Mouse (Mus musculus): Measurements from ENCODE around the gene Ndufs5.

Gene Ndufs5
- long read RNA-seq, experiment 1, transcript Ndufs5-201 (3 exons, 525 nt), result major isoform, 205 of 211 reads
- long read RNA-seq, experiment 1, partial matches to known transcripts, result 0 of 211 reads
- long read RNA-seq, experiment 1, other reads (novel, unspliced or antisense), result 2 of 211 reads
- long read RNA-seq, experiment 2, transcript Ndufs5-201 (3 exons, 525 nt), result major isoform, 241 of 244 reads
- long read RNA-seq, experiment 2, partial matches to known transcripts, result 0 of 244 reads
- long read RNA-seq, experiment 2, other reads (novel, unspliced or antisense), result 1 of 244 reads

DNA sequence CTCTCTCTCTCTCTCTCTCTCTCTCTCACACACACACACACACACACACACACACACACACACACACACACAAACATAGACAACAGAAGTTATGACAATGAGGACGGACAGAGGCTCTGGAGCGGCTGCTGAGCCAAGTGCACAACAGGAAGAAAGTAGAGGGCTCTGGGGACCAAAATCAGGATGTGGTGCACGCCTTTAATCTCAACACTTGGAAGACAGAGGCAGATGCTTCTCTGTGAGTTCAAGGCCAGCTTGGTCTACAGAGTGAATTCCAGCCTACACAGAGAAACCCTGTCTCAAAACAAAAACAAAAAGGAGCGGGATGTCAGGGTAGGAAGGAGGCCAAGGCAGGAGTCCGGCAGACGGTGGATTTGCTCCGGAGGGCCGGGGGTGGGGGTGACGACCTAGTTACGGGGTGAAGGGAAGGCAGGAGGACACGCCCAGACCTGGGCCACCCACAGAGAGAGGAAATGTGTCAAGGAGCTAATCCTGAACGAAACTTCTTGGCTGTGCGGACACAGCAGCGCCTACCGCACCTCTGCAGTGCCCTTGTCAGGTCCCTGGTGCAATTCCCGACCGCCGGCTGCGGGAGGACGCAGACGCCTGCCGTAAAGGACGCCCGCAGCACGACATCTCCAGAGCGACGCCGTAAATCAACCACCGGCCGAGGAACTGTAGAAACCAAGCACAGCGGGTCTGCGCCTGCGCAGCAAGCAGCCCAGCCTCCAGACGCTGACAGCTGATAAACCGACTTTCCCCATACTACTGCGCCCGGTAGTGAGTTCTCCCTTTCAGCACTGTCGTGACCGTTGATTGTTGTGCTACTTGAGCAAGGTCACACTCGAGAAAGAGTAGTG lies at the start of gene Ndufs5:
Ndufs5 (minus strand) TSS at position 629 of the 860 bp plus-strand sequence.
- intact Hi-C loops (cut with DNase I), result no loop called here

DNA sequence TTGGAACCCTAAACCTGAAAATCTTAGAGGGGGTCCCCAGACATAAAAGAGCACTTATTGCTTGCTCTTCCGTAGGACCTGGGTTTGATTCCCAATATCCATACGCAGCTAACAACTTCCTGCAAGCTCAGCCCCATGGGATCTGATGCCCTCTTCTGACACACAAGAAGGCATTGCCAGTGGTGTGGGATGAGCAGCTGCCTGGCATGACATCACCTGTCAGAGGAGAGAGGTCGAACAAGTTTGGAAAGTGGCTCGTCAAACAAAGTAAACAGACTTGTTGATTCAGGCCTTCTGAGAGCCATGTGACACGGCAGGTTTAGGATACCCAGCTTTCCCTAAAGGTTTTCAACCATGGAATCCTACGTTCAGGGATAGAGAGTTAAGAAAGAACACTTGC lies 47.1 kb upstream of the Ndufs5 start:
- intact Hi-C loops (cut with DNase I), result no loop called here

DNA sequence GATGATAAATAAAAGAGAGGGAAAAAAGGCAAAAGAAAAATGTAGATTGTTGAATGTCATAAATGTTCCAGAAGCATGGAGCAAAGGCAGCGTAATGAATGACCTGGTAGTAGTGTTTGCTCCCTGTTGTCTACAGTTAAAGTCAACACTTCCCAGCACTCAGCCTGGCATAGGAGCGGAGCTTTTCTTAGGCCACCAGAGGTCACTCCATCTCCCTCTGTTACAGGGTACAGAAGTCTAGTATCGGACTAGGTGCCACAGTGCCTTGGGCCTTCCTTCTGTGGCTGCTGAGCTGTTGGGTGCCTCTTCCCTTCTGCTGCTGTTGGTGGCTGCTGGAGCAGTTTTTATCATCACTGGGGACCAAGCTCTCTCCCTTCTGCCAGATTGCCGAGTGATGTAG lies 40.3 kb upstream of the Ndufs5 start:
- intact Hi-C loops (cut with DNase I), result loop anchor here (5.0 kb wide), 1 partner anchor 139 kb away; no protein-coding TSS in a partner anchor

DNA sequence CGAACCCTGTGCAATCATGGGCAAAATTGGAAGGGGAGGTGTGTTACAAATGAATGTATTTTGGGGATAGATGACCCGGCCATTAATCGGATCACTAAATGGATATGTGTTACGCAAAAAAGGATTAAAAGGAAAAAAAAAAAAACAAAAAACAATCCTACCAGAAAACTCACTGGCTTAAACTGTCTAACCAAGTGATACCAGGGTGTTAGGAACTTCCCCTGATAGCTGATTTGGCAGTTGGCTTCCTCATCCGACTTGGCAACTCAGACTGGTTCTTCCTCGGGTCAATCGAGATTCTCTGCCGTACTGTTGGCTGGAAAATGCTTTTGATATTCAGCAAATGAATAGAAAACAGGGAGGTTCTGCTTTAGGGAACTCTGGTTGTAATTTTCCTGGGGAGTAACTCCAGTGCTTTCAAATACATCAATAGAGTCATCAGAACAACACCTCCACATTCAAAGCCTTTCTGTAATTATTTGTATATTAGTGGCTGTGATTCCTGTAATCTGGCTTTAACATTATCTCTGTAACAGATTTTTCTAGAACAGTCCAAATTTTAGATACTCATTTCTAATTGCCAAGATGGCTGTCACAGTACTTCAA lies 32.8 kb upstream of the Ndufs5 start:
- intact Hi-C loops (cut with DNase I), result no loop called here

DNA sequence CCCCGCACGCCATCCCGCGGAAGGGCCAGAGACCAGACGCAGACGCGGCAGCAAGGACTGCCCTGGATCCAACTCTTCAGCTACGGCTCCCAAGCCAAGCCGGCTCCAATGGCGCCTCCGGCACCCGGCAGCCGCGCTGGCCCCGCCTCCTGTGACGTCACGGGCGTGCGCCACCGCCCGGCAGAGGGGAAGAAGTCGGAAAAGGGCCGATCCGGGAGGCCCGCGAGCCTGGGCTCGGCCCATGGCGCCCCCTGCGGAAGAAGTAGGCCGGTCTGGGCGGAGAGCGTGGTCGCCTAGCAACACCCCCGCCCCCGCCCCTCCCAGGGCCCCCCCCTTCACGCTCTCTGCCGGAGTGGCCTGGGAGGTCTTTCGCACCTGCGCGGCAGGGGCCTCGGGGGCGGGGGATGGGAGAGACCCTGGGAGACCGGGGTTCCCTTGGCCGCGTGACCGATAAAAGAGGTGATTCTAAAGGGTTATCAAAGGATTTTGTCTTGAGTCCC lies 32.2 kb upstream of the Ndufs5 start, which contains the start of gene Akirin1:
Akirin1 (minus strand) TSS at position 194 of the 500 bp plus-strand sequence.
- intact Hi-C loops (cut with DNase I), result no loop called here

DNA sequence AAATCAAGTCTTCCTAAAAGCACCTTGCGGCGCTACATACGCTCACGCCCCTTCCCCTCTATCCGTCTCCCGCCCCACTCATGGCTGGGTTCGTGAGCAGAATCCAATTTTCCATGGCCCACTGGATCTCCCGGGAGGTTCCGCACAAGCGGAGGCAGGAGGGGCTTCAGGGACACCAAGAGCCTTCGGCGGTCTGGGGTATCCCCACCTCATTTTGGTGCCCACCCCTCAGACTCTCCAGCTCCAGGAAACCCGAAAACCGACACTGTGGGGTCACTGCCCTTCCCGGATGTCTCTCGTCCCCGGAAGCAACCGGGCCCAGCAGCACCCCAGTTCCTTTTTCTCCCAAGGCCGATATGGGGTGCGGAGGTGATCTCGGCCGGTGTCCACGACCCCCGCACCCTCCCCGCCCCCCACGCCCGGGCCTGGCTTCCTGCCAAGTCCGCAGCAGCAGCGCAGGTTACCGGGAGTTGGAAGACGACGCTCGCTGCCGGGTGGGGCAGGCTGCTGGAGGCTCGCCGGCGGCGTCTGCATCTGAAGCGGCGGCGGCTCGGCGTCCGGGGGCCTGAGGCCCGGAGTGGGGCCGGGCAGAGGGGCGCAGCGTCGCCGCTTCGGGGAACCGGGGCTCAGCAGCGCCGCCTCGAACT lies 31.6 kb upstream of the Ndufs5 start:
- intact Hi-C loops (cut with DNase I), result no loop called here

DNA sequence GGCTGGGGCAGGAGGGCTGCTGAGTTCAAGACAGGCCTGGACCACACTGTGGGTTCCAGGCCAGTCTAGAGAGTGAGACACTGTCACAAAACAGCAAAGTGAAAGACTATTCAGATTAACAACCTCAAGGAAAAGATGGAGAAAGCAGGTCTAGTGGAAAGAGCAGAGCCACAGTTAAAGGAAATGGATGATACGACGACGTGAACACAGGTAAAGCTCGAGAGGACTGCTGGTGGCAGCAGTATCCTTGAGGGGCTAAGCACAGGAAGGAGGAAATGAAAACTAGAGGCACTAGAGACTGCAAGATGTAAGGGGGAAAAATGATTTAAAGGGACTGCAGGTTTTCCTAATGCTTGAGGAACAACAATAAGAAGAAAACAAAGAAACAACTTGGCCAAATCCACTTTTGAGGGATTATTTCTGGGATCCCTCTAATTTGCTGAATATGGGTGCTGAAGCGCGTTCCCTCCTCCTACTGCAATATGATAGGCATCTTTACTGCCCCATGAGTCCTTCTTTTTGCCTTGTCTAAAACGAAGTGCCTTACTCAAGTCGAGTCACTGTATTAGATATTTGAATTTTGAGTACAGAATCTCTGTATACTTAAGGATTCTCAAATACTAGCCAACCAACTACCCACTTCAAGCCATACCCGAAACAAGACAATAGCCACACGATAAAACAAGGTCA lies 30.9 kb upstream of the Ndufs5 start:
- intact Hi-C loops (cut with DNase I), result no loop called here

DNA sequence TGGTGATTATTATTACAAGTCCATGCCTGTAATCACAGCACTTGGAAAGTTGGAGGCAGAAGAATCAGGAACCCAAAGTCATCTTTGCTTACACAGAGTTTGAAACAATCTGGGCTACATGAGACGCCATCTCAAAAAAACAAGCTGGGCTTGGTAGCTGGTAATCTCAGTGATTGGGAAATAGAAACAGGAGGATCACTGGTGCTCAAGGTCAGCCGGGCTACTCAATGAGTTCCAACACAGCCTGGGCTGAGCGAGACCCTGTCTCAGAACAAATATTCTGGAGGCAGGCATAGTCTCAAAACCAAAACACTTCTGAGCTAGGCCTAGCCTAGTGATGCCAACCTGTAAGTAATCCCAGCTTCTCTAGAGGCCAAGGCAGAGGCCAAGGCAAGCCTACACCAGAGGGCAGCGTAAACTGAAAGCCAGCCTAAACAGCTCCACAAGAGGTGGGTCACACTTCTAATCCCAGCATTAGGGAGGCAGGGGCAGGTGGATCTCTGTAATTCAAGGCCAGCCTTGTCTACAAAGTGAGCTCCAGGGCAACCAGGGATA lies 27.3 kb upstream of the Ndufs5 start:
- intact Hi-C loops (cut with DNase I), result no loop called here

DNA sequence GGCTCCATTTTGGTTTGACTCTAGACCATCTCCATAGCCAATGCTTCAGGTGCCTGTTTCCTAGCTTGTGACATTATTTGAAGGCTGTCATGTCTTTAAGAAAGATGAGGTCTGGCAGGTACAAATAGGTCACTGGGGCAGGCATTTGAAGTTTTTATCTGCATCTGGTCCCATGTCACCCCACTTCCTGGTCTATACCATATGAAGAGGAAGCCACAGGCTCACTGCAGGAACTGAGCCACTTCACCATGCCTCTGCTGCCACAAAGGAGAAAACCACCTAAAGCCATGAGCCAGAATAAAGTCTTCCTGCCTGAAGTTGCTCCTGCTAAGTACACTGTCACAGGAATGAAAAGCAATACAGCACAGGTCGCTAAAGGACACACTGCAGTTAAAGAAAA lies 24.9 kb upstream of the Ndufs5 start:
- intact Hi-C loops (cut with DNase I), result no loop called here

DNA sequence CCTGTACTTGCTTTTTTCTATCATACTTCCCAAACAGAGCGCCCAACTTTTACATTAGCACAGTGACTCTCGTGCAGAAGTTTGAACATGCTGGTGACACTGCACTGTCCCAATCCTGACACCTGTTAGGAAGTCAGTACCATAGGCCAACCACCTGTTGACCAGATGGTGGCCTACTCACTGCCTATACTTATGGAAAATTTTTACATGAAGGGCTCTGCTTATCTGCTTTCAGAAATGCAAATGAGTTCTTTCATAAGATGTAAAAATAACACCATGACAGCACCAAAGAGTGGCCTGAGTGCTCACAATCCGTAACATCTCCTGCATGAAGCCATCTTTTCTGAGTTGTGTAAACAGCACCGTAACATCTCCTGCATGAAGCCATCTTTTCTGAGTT lies 20.7 kb upstream of the Ndufs5 start:
- intact Hi-C loops (cut with DNase I), result no loop called here

DNA sequence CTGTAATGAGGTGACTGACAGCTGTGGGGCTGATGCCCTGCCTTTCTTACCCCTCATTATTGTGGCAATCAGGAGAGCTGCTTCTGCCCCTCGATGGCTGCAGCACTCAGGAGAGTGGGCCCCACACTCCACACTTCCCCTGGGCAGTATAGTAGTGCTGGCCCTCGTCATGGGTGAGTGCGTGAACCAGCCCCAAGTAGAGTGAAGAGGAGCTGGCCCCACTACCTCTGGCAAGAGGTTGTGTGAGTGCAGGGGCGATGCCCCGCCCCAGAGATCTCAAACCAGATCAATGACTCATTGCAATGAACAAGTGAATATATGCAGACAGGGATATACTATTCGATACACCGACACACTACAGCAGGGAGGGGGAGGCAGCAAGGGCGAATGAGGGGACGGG lies 15.5 kb upstream of the Ndufs5 start:
- intact Hi-C loops (cut with DNase I), result no loop called here

DNA sequence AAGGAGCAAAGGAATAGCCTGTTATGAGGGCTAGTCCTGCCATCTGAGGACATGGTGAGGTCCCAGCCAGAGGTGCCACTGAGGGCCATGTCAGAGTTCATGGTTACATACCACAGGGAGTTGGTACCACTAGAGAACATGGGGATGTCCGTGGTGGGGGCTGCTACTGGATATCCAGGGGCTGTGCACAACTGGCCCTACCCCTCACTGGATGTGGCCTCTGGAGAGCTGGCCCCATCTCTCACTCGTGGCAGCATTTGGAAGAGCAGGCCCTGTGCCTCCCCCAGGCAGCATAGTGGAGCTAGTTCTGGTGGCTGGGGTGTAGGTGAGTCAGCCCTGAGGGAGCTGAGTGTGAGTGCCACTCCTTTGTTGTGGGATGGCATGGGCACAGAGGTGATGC lies 14.9 kb upstream of the Ndufs5 start:
- intact Hi-C loops (cut with DNase I), result no loop called here

DNA sequence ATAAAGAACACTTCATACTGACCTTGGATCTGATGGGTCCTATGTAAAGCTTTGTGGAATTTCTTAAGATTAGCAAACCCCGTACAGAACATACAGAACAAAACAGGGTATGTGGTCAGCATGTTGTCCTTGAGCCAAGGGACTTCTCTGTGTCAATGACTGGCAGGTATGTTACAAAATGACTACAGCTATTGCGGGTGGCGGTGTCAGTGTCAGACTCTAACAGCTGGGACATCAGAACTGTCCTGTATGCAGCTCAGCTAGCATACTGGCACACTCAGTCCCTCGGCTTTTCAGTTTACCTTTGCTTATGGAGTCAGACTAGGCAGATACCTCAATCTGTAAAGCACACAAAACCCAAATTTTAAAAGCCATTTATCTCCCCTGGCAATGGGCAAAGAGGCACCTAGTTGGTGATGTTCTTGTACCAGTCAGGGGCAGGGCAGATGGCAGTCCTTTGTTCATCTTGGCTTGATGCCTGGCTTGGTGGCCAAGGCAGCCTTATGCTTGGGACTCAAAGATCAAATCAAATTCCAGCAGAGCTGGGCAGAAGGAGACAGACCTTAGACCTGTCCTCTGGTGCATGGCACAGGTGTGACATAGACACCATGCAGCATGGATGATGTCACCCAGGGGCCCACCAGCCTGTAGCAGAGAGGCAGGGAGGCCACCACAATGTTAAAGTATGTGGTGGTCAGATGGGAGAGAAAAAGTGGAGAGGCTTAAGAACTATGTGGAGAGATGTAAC lies 14.3 kb upstream of the Ndufs5 start:
- intact Hi-C loops (cut with DNase I), result no loop called here

DNA sequence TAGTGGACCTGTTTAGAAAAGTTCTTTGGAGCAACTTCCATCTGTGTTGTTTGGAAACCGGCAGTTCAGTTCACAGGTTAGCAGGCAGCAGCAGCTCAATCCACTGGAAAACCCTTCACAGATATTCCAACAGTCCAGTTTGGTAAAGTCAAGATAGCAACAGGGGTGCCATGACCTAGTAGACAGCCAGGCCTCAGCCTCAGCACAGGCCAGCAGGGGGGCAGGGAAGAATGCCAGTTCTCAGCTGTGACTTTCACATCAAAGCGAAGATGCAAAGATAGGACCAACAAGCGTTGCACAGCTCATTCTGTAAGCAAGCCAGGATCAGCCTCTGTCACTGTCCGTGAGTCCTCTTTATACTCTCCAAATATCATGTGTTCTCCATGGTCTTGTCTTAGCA lies 3.8 kb upstream of the Ndufs5 start:
- intact Hi-C loops (cut with DNase I), result no loop called here

DNA sequence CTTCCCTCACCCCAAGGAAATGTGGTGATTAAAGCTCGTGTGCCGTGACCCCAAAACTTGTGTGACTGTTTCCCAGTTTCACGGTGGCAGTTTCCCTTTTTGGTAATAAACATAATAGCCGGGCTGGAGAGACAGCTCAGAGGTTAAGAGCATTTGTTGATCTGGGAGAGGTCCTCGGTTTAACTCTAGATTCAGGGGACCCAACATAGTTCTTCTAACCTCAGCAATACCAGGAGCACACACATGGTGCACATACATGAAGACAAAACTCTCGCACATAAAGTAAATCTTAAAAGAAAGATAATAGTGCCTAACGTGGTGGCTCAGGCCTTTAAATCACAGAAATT lies 405 bp upstream of the Ndufs5 start:
- intact Hi-C loops (cut with DNase I), result no loop called here

DNA sequence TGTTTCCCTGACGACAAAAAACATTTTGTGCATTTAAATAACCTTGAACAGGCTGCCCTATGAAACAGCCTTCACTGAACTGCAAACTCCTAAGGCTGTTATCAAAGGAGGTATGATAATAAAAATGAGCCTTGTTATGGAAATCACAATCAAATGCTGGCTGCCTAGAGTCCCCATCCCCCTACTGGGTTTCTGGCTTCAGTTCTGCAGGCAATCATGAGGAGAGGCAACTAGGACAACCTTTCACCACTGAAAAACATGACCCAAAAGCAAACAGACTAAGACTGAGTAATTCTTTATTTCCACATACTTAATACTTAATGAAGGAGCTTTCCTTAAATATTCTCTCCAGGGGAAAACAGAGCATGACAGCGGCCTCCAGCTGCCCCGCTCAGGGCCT lies 5.6 kb downstream of the Ndufs5 start:
- intact Hi-C loops (cut with DNase I), result no loop called here

DNA sequence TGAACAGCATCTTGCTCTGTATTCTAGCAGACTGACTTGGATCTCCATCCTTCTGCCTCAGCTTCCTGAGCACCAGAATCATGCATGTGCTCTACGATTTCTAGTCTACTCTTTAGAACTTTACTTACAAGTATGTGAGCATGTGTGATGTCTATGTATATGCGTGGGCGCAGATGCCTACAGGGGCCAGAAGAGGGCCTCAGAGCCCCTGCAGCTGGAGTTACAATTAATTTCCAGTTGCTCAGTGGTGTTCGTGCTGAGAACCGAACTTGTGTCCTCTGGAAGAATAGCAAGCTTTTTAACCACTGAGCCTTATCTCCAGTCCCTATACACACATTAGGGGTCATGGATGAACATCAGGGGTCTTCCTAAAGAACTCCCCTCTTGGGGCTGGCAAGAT lies 10.7 kb downstream of the Ndufs5 start:
- intact Hi-C loops (cut with DNase I), result no loop called here

DNA sequence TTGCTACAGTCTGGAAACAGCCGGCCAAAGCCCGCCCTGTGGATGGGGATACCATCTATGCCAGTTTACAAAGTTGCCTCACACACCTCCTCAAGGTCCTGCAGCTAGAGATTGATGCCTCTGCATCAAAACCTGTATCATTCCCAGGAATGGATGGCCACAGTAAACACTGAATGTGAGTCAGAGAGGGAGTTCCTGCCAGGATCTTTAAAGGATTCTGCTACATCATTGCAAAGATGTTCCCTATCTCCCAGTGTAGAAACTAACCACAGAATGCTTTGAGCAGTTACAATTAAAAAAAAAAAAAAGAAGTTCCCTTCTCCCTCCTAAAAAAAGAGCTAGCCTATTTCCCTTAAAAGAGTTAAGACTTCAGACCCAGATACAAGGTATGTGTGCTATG lies 12.7 kb downstream of the Ndufs5 start:
- intact Hi-C loops (cut with DNase I), result no loop called here

DNA sequence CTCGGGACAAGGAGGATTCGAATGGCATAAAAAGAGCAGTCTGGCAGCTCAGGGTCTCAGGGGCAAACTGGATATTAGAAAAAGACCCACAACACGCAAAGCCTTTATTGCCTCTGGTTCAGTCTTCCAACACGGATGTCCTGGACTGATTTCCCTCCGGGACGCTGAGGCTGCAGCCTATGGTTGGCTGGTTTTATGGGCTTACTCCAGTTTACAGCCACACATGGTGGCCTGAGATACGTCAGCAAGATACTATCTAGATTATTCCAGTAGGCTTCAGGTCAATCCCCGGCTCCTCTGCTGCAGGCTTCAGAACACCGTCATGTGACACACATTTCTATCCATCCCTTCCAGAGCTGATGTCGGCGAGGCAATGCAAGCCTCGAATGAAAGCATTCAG lies 24.6 kb downstream of the Ndufs5 start:
- intact Hi-C loops (cut with DNase I), result no loop called here

DNA sequence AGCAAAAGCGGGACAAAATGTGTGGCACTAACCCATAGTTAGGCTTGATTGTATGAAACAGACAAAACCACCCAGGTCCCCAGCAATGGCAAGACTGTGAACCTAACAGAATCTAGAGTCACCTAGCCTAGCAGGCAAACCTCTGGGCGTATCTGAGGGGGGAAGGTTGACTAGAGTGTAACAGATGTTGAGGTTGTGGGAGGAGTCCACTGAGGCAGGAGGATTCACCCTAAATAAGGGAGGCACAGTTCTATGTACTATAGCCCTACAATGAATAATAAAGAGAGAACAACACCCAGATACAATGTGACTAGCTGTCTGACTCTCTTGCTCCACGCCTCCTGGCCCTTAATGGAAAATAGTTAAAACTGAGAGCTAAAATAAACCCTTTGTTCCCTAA lies 25.9 kb downstream of the Ndufs5 start:
- intact Hi-C loops (cut with DNase I), result no loop called here

All from adrenal gland (tissue).